Mouse (Mus musculus) midbrain, embryonic 14.5 days (tissue): ENCODE data around the gene Slc35e2. TPM values are rescaled to one million over a fixed set of nuclear protein-coding genes. Genes with fewer than 3 reads are reported as not detected.

Source experiments
- ATAC-seq: fragments of 200-750 bp; cut with Nextera tagmentation; 2 replicates; pipeline ENCODE4 v1.8.0; 2017; ENCODE audit warnings: moderate number of reproducible peaks, moderate library complexity; ENCODE audit not compliant: low FRiP score, low TSS enrichment
- DNase-seq: peaks from one replicate; pipeline ENCODE4 v3.0.0-alpha.2; 2015
- H3K27ac ChIP-seq: fragments of 300-500 bp; sonication (generic); replicated peaks from 2 replicates; pipeline ENCODE4 v1.5.1; 2014; ENCODE audit warnings: mild to moderate bottlenecking, low read depth, low read length, moderate library complexity
- H3K27me3 ChIP-seq: fragments of 300-500 bp; sonication (generic); 2 replicates; pipeline ENCODE4 v1.6.1; 2014; ENCODE audit warnings: low read length, control low read depth, mixed read lengths; ENCODE audit not compliant: control insufficient read depth, insufficient read depth
- H3K36me3 ChIP-seq: fragments of 300-500 bp; sonication (generic); 2 replicates; pipeline ENCODE4 v1.6.1; 2014; ENCODE audit warnings: low read length, control low read depth; ENCODE audit not compliant: control insufficient read depth, insufficient read depth
- H3K4me1 ChIP-seq: fragments of 300-500 bp; sonication (generic); 2 replicates; pipeline ENCODE4 v1.6.1; 2014; ENCODE audit warnings: mild to moderate bottlenecking, antibody characterized with exemption, low read length, control low read depth; ENCODE audit not compliant: control insufficient read depth, insufficient read depth
- H3K4me2 ChIP-seq: fragments of 300-500 bp; sonication (generic); 2 replicates; pipeline ENCODE4 v1.6.1; 2014; ENCODE audit warnings: mild to moderate bottlenecking, low read length, moderate library complexity
- H3K4me3 ChIP-seq: fragments of 300-500 bp; sonication (generic); replicated peaks from 2 replicates; pipeline ENCODE4 v1.5.1; 2014; ENCODE audit warnings: low read depth, low read length
- H3K9ac ChIP-seq: fragments of 300-500 bp; sonication (generic); replicated peaks from 2 replicates; pipeline ENCODE4 v1.6.1; 2014; ENCODE audit warnings: mild to moderate bottlenecking, low read length, moderate library complexity
- H3K9me3 ChIP-seq: fragments of 300-500 bp; sonication (generic); 2 replicates; pipeline ENCODE4 v1.6.1; 2016; ENCODE audit warnings: low read length, control low read depth, mixed read lengths; ENCODE audit not compliant: control insufficient read depth
- WGBS: fragments of 180-500 bp; shearing (Covaris S2); extraction: QIAGEN DNeasy Blood & Tissue Kit; methylation state at CpG from one replicate; pipeline ENCODE4 v1.1.7; 2014; 5-methylcytosine and 5-hydroxymethylcytosine counted together
- polyA plus RNA-seq: library from polyadenylated mRNA; unstranded; fragments of >200 nt; fragmentation: Nextera tagmentation; extraction: Ambion mirVana; gene quantifications from 2 replicates; pipeline ENCODE4 v1.2.1, GENCODE M21; 2014

Gene Slc35e2
- polyA plus RNA-seq = 15.6 and 19.9 TPM in 2 replicates

DNA sequence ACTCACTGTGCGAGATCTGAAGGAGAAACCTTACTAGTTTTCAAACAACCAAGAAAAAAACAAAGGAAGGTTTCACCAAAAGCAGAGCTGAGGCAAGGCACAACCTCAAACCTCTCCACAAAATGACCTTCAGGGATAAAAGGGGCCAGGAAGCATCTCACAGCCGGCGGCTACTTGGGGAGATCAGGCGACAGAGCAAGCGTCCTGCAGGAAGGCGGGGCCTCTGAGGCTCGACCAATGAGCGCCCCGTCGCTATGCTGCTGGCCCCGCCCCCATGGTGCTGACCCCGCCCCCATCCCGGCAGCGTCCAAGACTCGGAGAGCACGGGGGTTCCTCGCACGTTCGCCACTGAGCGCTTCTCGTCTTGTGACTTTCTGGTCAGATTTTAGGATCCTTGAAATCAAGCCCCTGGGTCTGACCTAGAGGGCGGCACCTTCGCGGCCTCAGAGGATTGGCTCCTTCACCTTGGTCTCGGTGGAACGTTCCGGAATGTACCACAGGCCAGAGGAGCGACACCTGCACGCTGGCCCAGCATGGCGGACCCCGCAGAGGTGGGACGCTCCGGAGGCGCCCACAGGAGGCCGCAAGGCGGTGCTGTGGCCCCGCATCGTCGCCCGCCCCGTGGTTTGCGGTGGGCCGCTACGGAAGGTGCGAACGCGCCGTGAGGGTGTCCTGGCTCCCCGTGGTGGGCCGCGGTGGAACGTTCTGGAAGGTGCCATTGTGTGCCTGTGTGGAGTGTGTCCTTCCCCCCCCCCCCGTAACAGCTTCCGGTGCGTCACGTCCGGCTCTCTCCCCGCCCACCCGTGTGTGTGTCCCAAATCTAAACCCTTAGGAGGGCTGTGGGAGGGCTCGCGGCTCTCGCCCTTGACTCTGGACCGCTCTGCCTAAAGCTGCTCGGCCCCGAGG lies at the start of gene Slc35e2:
Gene Slc35e2 (plus strand): TSS at position 326 of the 906 bp plus-strand sequence.
- H3K27me3 ChIP-seq = no peaks in the 10 kb centered on the region
- H3K4me1 ChIP-seq = 0 out of 2 replicates have a peak, but pooled peaks cover 11% of the 10 kb centered on the region
- WGBS = 1% methylated on average over 65 of the region's 65 CpGs

DNA sequence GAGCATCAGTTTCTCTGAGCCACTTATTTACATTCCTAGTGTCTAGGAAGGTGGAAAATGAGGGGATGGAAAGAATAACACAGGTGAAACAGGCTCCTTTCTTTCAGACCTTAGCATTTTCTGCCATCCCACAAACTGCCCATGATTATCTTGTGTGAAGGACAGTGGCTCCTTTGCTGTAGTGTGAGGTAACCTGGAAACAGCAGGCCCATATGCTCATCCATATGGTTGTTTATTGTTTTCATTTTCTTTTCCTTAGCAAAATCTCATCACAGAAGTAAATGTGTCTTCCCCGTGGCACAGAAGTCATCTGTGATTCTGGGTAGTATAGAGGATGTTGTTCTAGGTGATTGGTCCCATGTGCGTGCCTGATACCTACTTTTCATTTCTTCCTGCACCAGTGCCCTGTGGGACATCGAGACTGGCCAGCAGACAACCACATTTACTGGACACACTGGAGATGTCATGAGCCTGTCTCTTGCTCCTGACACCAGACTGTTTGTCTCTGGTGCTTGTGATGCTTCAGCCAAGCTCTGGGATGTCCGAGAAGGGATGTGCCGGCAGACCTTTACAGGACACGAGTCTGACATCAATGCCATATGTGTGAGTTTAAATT lies 48.2 kb upstream of the Slc35e2 start:
- WGBS = 94% methylated on average over 6 of the region's 6 CpGs

More for the DNA sequence above, at the start of gene Slc35e2:
- H3K36me3 ChIP-seq = peaks cover 15% of the 10 kb centered on the region
- peak; percentile 97 for DNase-seq
- H3K27ac ChIP-seq = peak within 1 kb of the TSS; percentile 100
- H3K4me2 ChIP-seq = peak within 1 kb of the TSS; percentile 88
- H3K4me3 ChIP-seq = peak within 1 kb of the TSS; percentile 96
- H3K9ac ChIP-seq = peak within 1 kb of the TSS; percentile 94
- H3K9me3 ChIP-seq = no peaks in the 10 kb centered on the region
- ATAC-seq = peak; percentile 96

DNA sequence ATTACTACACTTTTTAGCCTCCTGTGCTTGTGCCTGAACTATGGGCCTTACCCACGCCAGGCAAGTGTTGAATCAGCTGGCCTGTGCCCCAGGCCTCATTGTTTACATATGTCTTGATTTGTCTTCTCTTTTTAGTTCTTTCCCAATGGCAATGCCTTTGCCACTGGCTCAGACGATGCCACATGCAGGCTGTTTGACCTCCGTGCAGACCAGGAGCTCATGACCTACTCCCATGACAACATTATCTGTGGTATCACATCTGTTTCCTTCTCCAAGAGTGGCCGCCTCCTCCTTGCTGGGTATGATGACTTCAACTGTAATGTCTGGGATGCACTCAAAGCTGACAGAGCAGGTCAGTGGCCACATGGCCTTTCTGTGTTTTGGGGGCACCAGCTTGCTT lies 46.3 kb upstream of the Slc35e2 start:
- H3K27me3 ChIP-seq = no peaks in the 10 kb centered on the region
- H3K4me3 ChIP-seq = no peak overlapping the region
- H3K9ac ChIP-seq = no peak overlapping the region
- no peak for ATAC-seq
- no peaks in the 10 kb centered on the region for H3K9me3 ChIP-seq
- no peak for DNase-seq
- no peak overlapping the region for H3K4me2 ChIP-seq
- WGBS = 88% methylated on average over 4 of the region's 4 CpGs
- peaks cover 99% of the 10 kb centered on the region for H3K36me3 ChIP-seq
- H3K4me1 ChIP-seq = no peaks in the 10 kb centered on the region
- no peak overlapping the region for H3K27ac ChIP-seq

More for the DNA sequence above, 48.2 kb upstream of the Slc35e2 start:
- H3K27me3 ChIP-seq = no peaks in the 10 kb centered on the region
- peaks cover 99% of the 10 kb centered on the region for H3K36me3 ChIP-seq
- H3K27ac ChIP-seq = no peak overlapping the region
- H3K4me2 ChIP-seq = no peak overlapping the region
- no peak for ATAC-seq
- H3K9ac ChIP-seq = no peak overlapping the region
- H3K4me3 ChIP-seq = no peak overlapping the region
- no peak for DNase-seq
- no peaks in the 10 kb centered on the region for H3K9me3 ChIP-seq
- H3K4me1 ChIP-seq = no peaks in the 10 kb centered on the region

DNA sequence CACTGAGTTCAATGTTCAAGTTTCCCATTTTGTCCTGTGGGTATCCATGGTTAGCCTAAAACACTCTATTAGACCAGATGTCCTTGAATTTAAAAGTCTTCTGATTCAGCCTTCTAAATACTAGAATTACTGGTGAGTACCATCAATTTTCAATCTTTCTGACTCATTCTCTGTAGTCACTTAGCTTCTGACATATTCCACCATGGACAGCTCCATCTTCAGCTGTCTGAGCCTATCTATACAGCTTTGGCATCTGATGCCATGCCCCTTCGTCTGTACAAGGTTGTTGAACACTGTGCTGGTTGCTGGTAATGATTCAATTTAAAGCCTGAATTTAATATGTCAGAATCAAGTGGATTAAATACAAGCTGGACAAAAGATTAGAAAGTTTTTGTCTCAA lies 45.8 kb upstream of the Slc35e2 start:
- peaks cover 99% of the 10 kb centered on the region for H3K36me3 ChIP-seq
- H3K4me1 ChIP-seq = no peaks in the 10 kb centered on the region
- no peak overlapping the region for H3K27ac ChIP-seq
- no peak for ATAC-seq
- no peak for DNase-seq
- H3K4me3 ChIP-seq = no peak overlapping the region
- H3K9me3 ChIP-seq = no peaks in the 10 kb centered on the region
- no peak overlapping the region for H3K4me2 ChIP-seq
- WGBS = 72% methylated on average over 1 of the region's 1 CpGs
- no peaks in the 10 kb centered on the region for H3K27me3 ChIP-seq
- no peak overlapping the region for H3K9ac ChIP-seq

DNA sequence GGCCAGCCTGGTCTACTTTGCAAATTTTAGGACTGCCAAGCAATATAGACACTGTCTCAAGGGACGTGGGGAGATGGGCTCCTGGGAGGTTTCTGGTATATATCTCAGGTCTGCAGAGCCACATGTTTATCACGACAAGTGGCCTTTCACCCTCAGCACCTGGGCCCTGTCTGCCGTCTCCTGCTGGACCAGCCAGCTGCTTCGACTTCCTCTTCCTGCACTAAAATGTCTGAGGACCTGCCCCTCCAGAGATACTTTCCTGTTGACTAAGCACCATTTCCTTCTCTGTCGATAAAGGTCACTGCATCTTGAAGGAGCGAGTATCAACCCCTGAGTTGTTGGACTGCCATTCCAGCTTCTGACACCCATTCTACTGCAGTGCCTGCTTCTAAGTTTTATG lies 41.8 kb upstream of the Slc35e2 start:
- no peak for ATAC-seq
- no peak overlapping the region for H3K27ac ChIP-seq
- H3K9ac ChIP-seq = no peak overlapping the region
- H3K9me3 ChIP-seq = no peaks in the 10 kb centered on the region
- no peak overlapping the region for H3K4me2 ChIP-seq
- H3K27me3 ChIP-seq = no peaks in the 10 kb centered on the region
- no peak overlapping the region for H3K4me3 ChIP-seq
- WGBS = 92% methylated on average over 6 of the region's 6 CpGs
- H3K36me3 ChIP-seq = peaks cover 69% of the 10 kb centered on the region
- H3K4me1 ChIP-seq = peaks cover 3% of the 10 kb centered on the region
- no peak for DNase-seq

DNA sequence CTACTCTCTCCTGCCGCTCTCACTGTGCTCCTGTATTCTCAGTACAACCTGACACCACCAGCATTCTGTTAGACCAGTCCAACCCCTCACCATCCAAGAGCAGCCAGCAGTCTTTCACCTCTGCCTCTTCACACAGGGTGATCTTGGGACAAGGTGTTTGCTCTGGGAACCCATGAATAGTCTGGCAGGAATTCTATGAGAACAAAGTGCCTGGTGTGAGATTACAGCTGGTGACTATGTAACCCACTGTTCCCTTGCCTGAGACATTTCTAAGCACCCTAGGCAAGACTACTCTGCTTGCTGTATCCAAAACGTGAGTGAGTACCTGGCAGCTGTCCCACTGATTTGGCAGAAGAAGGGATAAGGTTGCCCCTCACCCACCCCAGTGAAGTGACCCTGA lies 40.3 kb upstream of the Slc35e2 start:
- Histone ChIP-seq H3K9me3 (no peaks in the 10 kb centered on the region), H3K4me3 (no peak overlapping the region), H3K4me1 (peaks cover 11% of the 10 kb centered on the region), H3K36me3 (peaks cover 54% of the 10 kb centered on the region), H3K27me3 (no peaks in the 10 kb centered on the region), H3K27ac (no peak overlapping the region), H3K4me2 (no peak overlapping the region), H3K9ac (no peak overlapping the region)
- DNase-seq = no peak
- 64% methylated on average over 2 of the region's 2 CpGs for WGBS
- no peak for ATAC-seq

DNA sequence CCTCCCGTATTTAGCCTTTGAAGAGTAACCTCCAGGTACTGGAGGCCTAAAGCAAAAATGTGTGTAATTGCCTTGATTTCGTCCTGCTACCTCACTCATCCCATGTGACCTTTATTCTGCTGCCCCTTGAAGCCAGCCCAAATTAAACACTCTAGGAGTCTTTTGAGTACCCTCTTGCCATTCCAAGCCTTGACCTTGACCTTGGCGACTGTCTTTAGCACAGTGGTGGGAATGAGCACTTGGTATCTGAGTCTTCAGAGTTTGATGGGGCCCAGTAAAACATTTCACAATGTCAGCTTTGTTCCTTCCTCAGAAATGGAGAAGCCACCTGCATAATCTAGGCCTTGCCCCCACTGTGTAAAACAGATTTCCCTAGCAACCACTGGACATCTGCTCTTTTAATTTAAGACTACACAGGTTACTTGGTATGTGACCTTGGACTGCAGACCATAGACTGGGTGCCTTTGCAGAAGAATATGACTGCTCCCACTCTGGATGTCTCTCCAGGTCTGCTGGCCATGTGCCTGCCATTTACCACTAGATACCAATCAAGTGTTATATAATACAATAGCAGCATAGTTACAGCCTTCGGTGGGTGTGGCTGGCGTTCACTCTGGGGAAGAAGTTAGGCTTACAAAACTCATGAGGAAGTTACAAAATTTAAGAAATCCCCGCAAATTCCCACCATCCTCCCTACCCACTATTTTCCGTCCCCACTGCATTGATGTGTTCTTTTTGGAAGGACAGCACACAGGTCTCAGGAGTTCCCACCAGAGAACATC lies 39.4 kb upstream of the Slc35e2 start, which contains the start of gene Nadk:
Gene Nadk (plus strand): TSS at position 718 of the 782 bp plus-strand sequence.
- Histone ChIP-seq H3K4me2 (peak within 1 kb of the TSS; percentile 92), H3K9me3 (no peaks in the 10 kb centered on the region), H3K9ac (peak within 1 kb of the TSS; percentile 81; the same call in 1 of the 2 replicates), H3K4me3 (peak within 1 kb of the TSS; percentile 84), H3K4me1 (peaks cover 11% of the 10 kb centered on the region), H3K36me3 (peaks cover 45% of the 10 kb centered on the region), H3K27ac (peak within 1 kb of the TSS; percentile 90), H3K27me3 (no peaks in the 10 kb centered on the region)
- DNase-seq = no peak
- 81% methylated on average over 7 of the region's 7 CpGs for WGBS
- ATAC-seq = no peak

DNA sequence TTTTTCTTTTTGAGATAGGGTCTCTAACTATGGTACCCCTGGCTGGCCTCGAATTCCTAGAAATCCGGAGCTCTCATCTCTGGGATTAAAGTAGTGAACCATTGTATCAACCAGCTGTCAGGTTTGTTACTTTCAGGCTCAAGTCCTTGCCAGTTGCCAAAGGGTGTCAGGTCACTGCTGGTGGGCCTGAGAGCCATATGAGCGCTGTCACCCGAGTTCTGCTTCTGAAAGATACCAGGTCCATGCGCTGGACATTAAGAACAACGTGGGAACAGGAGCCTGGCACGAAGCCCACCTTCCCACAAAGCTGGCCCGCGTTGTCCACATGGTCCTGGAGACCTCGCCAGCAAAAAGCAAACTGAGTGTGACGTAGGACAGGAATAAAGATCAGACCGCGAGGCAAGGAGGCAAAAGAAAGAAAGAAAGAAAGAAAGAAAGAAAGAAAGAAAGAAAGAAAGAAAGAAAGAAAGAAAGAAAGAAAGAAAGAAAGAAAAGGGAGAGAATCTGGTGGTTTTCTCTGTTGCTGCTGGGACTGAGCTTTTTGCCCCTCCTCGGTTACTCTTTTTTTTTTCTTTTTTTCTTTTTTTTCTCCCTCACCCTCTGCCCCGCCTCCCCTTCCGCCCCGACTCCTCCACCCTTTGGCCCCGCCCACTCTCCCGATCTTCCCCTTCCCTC lies 38.4 kb upstream of the Slc35e2 start:
- Histone ChIP-seq H3K9ac (peak overlapping the region; percentile 81; the same call in 1 of the 2 replicates), H3K4me2 (peak overlapping the region; percentile 92), H3K27ac (peak overlapping the region; percentile 90), H3K4me1 (peaks cover 11% of the 10 kb centered on the region), H3K9me3 (no peaks in the 10 kb centered on the region), H3K27me3 (no peaks in the 10 kb centered on the region), H3K36me3 (peaks cover 35% of the 10 kb centered on the region), H3K4me3 (peak overlapping the region; percentile 84)
- no peak for ATAC-seq
- DNase-seq = peak; percentile 66
- 2% methylated on average over 19 of the region's 19 CpGs for WGBS
